Mouse (Mus musculus): ENCODE data around the gene Ifi211. TPM values are rescaled to one million over a fixed set of nuclear protein-coding genes. Genes with fewer than 3 reads are reported as not detected.
"Not testable (repeated sequence)": the region's sequence is repeated elsewhere in the genome, so short reads cannot be mapped to it uniquely, and the experiment has no call there.

Gene Ifi211
- polyA plus RNA-seq, 1 experiment from 2014 or later: 0.29 TPM

- H3K27me3 ChIP-seq (replicated peaks); H3K4me3 ChIP-seq; H3K36me3 ChIP-seq; ATAC-seq (ENCODE audit: low FRiP score, low read depth); H3K9me3 ChIP-seq; H3K4me1 ChIP-seq; H3K4me2 ChIP-seq (replicated peaks); H3K27ac ChIP-seq; H3K9ac ChIP-seq: not testable (repeated sequence)
Measured at GRCm38 (mm10) chr1:173913256-173913791, 478 bp upstream of the Ifi211 start.

GRCm38 (mm10) chr1:173911808-173912464, 910 bp downstream of the Ifi211 start:
- no peak for ATAC-seq (ENCODE audit: low FRiP score, low read depth)
- Histone ChIP-seq H3K9ac (no peak overlapping the region), H3K27me3 (replicated peaks) (no peaks in the 10 kb centered on the region), H3K36me3 (no peaks in the 10 kb centered on the region), H3K4me1 (no peaks in the 10 kb centered on the region), H3K9me3 (no peaks in the 10 kb centered on the region), H3K4me3 (no peak overlapping the region), H3K27ac (no peak overlapping the region), H3K4me2 (replicated peaks) (no peak overlapping the region)
- WGBS: 95% methylated on average over 2 of the region's 2 CpGs

- ATAC-seq (ENCODE audit: low FRiP score, low read depth); H3K4me1 ChIP-seq; H3K4me3 ChIP-seq; H3K27ac ChIP-seq; H3K9me3 ChIP-seq; H3K36me3 ChIP-seq; H3K4me2 ChIP-seq (replicated peaks); H3K9ac ChIP-seq; H3K27me3 ChIP-seq (replicated peaks): not testable (repeated sequence)
Measured at GRCm38 (mm10) chr1:173908390-173908789, 4.5 kb downstream of the Ifi211 start.

- not testable (repeated sequence) for ATAC-seq (ENCODE audit: low FRiP score, low read depth)
- WGBS: 87% methylated on average over 4 of the region's 4 CpGs
Measured at GRCm38 (mm10) chr1:173905885-173906284, 7.0 kb downstream of the Ifi211 start.

DNA sequence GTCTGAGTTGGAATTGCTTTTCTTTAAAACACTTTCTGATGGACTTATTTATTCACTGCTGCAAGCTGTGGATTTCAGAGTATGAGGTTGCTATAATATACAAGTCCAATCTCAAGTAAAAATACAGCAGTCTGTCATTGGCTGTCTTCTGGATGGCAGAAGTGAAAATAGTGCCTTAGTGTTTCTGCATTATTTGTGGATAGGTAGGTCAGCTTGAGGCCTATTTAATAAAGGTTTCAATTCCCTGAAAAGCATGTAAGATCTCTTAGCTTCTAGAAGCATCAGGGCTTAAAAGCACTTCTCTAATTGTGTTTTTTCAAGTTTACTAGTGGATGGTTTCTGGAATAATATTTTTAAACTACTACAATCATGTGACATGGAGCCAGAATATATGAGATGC, 23.1 kb downstream of the Ifi211 start:
- not testable (repeated sequence) for H3K9ac ChIP-seq; H3K9me3 ChIP-seq; H3K4me3 ChIP-seq; H3K4me1 ChIP-seq; H3K4me2 ChIP-seq (replicated peaks); H3K27ac ChIP-seq; ATAC-seq (ENCODE audit: low FRiP score, low read depth); H3K27me3 ChIP-seq (replicated peaks); H3K36me3 ChIP-seq

More at GRCm38 (mm10) chr1:173905885-173906284, 7.0 kb downstream of the Ifi211 start:
- H3K9ac ChIP-seq; H3K4me2 ChIP-seq (replicated peaks); H3K27ac ChIP-seq; H3K4me1 ChIP-seq; H3K27me3 ChIP-seq (replicated peaks); H3K4me3 ChIP-seq; H3K9me3 ChIP-seq; H3K36me3 ChIP-seq: not testable (repeated sequence)

- not testable (repeated sequence) for H3K9ac ChIP-seq; H3K36me3 ChIP-seq; ATAC-seq (ENCODE audit: low FRiP score, low read depth); H3K9me3 ChIP-seq; H3K4me2 ChIP-seq (replicated peaks); H3K27ac ChIP-seq; H3K4me1 ChIP-seq; H3K4me3 ChIP-seq; H3K27me3 ChIP-seq (replicated peaks)
- 91% methylated on average over 1 of the region's 2 CpGs for whole genome bisulfite sequencing
Measured at GRCm38 (mm10) chr1:173887026-173887787, 25.6 kb downstream of the Ifi211 start.

DNA sequence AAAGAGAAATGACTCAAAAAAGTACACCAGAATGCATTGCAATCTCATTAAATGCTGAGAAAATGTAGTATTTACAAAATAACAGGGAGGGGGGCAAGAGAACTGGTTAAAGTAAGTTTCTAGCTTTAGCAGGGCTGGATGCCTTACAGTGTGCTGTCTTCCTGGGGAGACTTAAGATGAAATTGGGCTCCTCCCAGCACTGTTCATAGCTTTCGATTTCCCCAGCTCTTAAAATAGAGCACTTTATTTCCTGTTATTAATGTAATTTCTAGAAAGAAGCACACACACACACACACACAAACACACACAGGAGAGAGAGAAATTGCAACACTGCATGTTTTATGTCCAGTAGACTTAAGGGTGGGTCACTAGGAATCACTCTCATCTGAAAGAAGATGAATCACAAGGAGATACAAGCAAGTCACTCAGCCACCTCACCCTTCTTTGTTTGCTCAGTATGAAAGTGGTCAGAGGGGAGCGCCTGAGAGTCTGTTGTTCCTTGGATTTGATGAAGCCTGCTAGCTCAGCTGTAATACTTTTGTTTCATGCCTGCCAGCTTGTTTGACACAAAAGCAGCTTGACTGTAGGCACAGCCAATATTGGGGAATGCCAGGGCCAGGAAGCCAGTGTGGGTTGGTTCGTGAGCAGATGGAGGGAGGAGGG, 32.7 kb downstream of the Ifi211 start:
- H3K27ac ChIP-seq; H3K4me1 ChIP-seq; ATAC-seq (ENCODE audit: low FRiP score, low read depth); H3K27me3 ChIP-seq (replicated peaks); H3K36me3 ChIP-seq; H3K9ac ChIP-seq; H3K9me3 ChIP-seq; H3K4me3 ChIP-seq; H3K4me2 ChIP-seq (replicated peaks): not testable (repeated sequence)
- 79% methylated on average over 3 of the region's 3 CpGs for WGBS

- H3K27me3 ChIP-seq (replicated peaks); H3K9ac ChIP-seq; ATAC-seq (ENCODE audit: low FRiP score, low read depth); H3K9me3 ChIP-seq; H3K4me2 ChIP-seq (replicated peaks); H3K27ac ChIP-seq; H3K36me3 ChIP-seq; H3K4me1 ChIP-seq; H3K4me3 ChIP-seq: not testable (repeated sequence)
- 81% methylated on average over 5 of the region's 5 CpGs for WGBS
Measured at GRCm38 (mm10) chr1:173879225-173879987, 33.4 kb downstream of the Ifi211 start.

GRCm38 (mm10) chr1:173878264-173878663, 34.6 kb downstream of the Ifi211 start:
- WGBS: 89% methylated on average over 6 of the region's 6 CpGs
- H3K4me3 ChIP-seq; ATAC-seq (ENCODE audit: low FRiP score, low read depth); H3K9me3 ChIP-seq; H3K4me1 ChIP-seq; H3K27me3 ChIP-seq (replicated peaks); H3K9ac ChIP-seq; H3K36me3 ChIP-seq; H3K27ac ChIP-seq; H3K4me2 ChIP-seq (replicated peaks): not testable (repeated sequence)

GRCm38 (mm10) chr1:173877125-173877524, 35.7 kb downstream of the Ifi211 start:
- not testable (repeated sequence) for H3K4me1 ChIP-seq; H3K36me3 ChIP-seq; H3K9me3 ChIP-seq; ATAC-seq (ENCODE audit: low FRiP score, low read depth); H3K27me3 ChIP-seq (replicated peaks); H3K9ac ChIP-seq; H3K27ac ChIP-seq; H3K4me2 ChIP-seq (replicated peaks); H3K4me3 ChIP-seq
- 82% methylated on average over 1 of the region's 1 CpGs for WGBS

- not testable (repeated sequence) for H3K9me3 ChIP-seq; H3K36me3 ChIP-seq; ATAC-seq (ENCODE audit: low FRiP score, low read depth); H3K4me2 ChIP-seq (replicated peaks); H3K4me1 ChIP-seq; H3K9ac ChIP-seq; H3K4me3 ChIP-seq; H3K27me3 ChIP-seq (replicated peaks); H3K27ac ChIP-seq
- WGBS: 91% methylated on average over 1 of the region's 1 CpGs
Measured at GRCm38 (mm10) chr1:173868586-173868985, 44.3 kb downstream of the Ifi211 start.

- H3K9ac ChIP-seq: no peak overlapping the region
- no peaks in the 10 kb centered on the region for H3K36me3 ChIP-seq
- no peak overlapping the region for H3K4me3 ChIP-seq
- WGBS: 90% methylated on average over 12 of the region's 12 CpGs
- H3K9me3 ChIP-seq: no peaks in the 10 kb centered on the region
- no peak for ATAC-seq (ENCODE audit: low FRiP score, low read depth)
- H3K27ac ChIP-seq: no peak overlapping the region
- H3K27me3 ChIP-seq (replicated peaks): no peaks in the 10 kb centered on the region
- no peak overlapping the region for H3K4me2 ChIP-seq (replicated peaks)
- H3K4me1 ChIP-seq: no peaks in the 10 kb centered on the region
Measured at GRCm38 (mm10) chr1:173866504-173866903, 46.3 kb downstream of the Ifi211 start.

All from neural tube, embryonic 12.5 days (tissue).